Mouse (Mus musculus): ENCODE measurements around the gene Prox2.
"Not testable (repeated sequence)": the region's sequence is repeated elsewhere in the genome, so short reads cannot be mapped to it uniquely, and the experiment has no call there.

Gene Prox2

GRCm38 (mm10) chr12:85110698-85111592 lies at the start of gene Prox2, which contains the start of gene Dlst:
Gene Prox2 (minus strand): TSS chr12:85110759.
Gene Dlst (plus strand): TSS chr12:85110833.
- peak; percentile 81 for DNase-seq (ENCODE audit: low spot score)

GRCm38 (mm10) chr12:85159592-85159991 lies 49.0 kb upstream of the Prox2 start:
- DNase-seq (ENCODE audit: low spot score), result no peak

GRCm38 (mm10) chr12:85158801-85159200 lies 48.2 kb upstream of the Prox2 start:
- DNase-seq (ENCODE audit: low spot score), result no peak

- DNase-seq (ENCODE audit: low spot score), result no peak
Observed at GRCm38 (mm10) chr12:85157797-85158460, 47.4 kb upstream of the Prox2 start.

- no peak for DNase-seq (ENCODE audit: low spot score)
Observed at GRCm38 (mm10) chr12:85156324-85156723, 45.8 kb upstream of the Prox2 start.

GRCm38 (mm10) chr12:85153011-85153410 lies 42.5 kb upstream of the Prox2 start:
- no peak for DNase-seq (ENCODE audit: low spot score)

- DNase-seq (ENCODE audit: low spot score), result peak; percentile 35
Observed at GRCm38 (mm10) chr12:85151002-85151774, 40.6 kb upstream of the Prox2 start, which contains the start of gene Rps6kl1. Gene Rps6kl1 (minus strand): TSS chr12:85151264.

GRCm38 (mm10) chr12:85150321-85151001 lies 39.9 kb upstream of the Prox2 start:
- DNase-seq (ENCODE audit: low spot score), result no peak

- no peak for DNase-seq (ENCODE audit: low spot score)
Observed at GRCm38 (mm10) chr12:85146881-85147280, 36.3 kb upstream of the Prox2 start.

GRCm38 (mm10) chr12:85146355-85146754 lies 35.8 kb upstream of the Prox2 start:
- no peak for DNase-seq (ENCODE audit: low spot score)

- no peak for DNase-seq (ENCODE audit: low spot score)
Observed at GRCm38 (mm10) chr12:85145630-85146029, 35.1 kb upstream of the Prox2 start.

GRCm38 (mm10) chr12:85144821-85145220 lies 34.3 kb upstream of the Prox2 start:
- no peak for DNase-seq (ENCODE audit: low spot score)

GRCm38 (mm10) chr12:85144276-85144675 lies 33.7 kb upstream of the Prox2 start:
- DNase-seq (ENCODE audit: low spot score), result not testable (repeated sequence)

GRCm38 (mm10) chr12:85142803-85143202 lies 32.2 kb upstream of the Prox2 start:
- peak; percentile 75 for DNase-seq (ENCODE audit: low spot score)

- no peak for DNase-seq (ENCODE audit: low spot score)
Observed at GRCm38 (mm10) chr12:85141096-85141495, 30.5 kb upstream of the Prox2 start.

GRCm38 (mm10) chr12:85140036-85140701 lies 29.6 kb upstream of the Prox2 start:
- DNase-seq (ENCODE audit: low spot score), result peak; percentile 23

GRCm38 (mm10) chr12:85136627-85137026 lies 26.1 kb upstream of the Prox2 start:
- no peak for DNase-seq (ENCODE audit: low spot score)

GRCm38 (mm10) chr12:85135513-85136470 lies 25.2 kb upstream of the Prox2 start:
- DNase-seq (ENCODE audit: low spot score), result no peak

- no peak for DNase-seq (ENCODE audit: low spot score)
Observed at GRCm38 (mm10) chr12:85134043-85134794, 23.7 kb upstream of the Prox2 start.
